Comparison of ENCODE assay signal across 7 mouse cellular contexts in the genomic region with DNA sequence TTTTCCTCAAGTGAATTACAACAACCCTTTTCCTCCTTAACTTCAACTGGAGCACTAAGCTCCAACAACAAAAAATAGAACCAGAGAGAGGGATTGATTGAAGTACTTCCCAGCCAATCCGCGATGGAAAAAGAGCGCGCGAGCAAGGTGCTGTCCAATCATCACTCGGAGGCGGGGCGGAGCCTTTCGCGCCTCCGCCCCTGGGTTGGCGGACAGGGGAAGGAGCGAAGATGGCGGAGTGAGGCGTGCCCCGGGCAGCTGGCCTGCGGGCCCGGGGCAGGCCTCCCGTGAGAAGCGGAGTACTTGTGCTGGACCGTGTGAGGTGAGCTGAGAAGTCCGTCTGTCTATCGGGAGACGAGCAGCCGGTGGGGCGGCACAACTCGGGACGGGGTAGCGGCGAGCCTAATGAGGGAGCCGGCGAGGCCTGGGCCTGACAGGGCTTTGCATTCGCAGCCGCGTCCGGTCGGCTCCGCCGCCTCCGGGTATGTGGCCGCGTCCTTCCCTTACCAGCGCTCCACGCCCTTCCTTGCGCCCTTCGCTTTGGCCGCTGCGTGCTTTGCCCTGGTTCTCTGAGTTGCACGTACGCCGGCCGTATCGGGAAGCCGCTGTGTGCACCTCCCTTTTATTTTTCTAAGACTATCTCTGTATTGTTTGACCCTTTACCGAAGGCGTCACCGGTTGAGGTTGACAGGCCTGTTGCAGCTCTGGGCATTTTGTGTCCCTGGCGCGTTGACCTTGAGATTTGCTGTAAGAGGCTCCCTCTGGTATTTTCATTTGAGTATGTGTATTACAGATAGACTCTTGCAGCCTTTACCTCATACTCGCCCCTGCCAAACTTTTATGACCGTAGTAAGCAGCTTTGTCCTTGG. TPM values are rescaled to one million over a fixed set of nuclear protein-coding genes. Genes with fewer than 3 reads are reported as not detected.
DNase-seq lines count a peak whose midpoint lies in the region; ATAC-seq and TF ChIP-seq lines count a peak whose summit lies in the region.

No protein-coding gene starts in this region.

- WGBS in embryonic facial prominence, embryonic 10.5 days, result under 1% methylated on average over 61 of the region's 61 CpGs
- WGBS in intestine, postnatal 0 days, result under 1% methylated on average over 61 of the region's 61 CpGs
- under 1% methylated on average over 61 of the region's 61 CpGs for WGBS in midbrain, embryonic 12.5 days
- under 1% methylated on average over 61 of the region's 61 CpGs for WGBS in small intestine, adult 2 months

- peaks cover 13% of the 10 kb centered on the region for H3K4me1 ChIP-seq in embryonic facial prominence, embryonic 10.5 days
- 0 out of 2 replicates have a peak, but pooled peaks cover 2% of the 10 kb centered on the region for H3K4me1 ChIP-seq in intestine, postnatal 0 days (replicated peaks; ENCODE audit: control insufficient read depth, insufficient read depth, low read length)
- H3K4me1 ChIP-seq in midbrain, embryonic 12.5 days, result peaks cover 15% of the 10 kb centered on the region
- no peaks in the 10 kb centered on the region; the same call in 1 of the 2 replicates for H3K4me1 ChIP-seq in small intestine, adult 2 months (ENCODE audit: control insufficient read depth, insufficient read depth, insufficient read length, low read length)

- peak; percentile 93 for ATAC-seq in intestine, postnatal 0 days
- peak; percentile 98 for ATAC-seq in midbrain, embryonic 12.5 days (ENCODE audit: low FRiP score, low read depth)

- DNase-seq in adrenal gland, postnatal 10 days, result peak; percentile 98
- peak; percentile 96 for DNase-seq in embryonic facial prominence, embryonic 10.5 days (ENCODE audit: low spot score)
- peak; percentile 82 for DNase-seq in gonadal fat pad, adult 2 months (ENCODE audit: low read depth)
- DNase-seq in left cerebral cortex, postnatal 4 days, result peak; percentile 98

- TF ChIP-seq CTCF in intestine, postnatal 0 days (IDR thresholded peaks at IDR 0.05; ENCODE audit: low read depth), result peak; percentile 1; the same call in 1 of the 2 replicates
- TF ChIP-seq CTCF in small intestine, adult 2 months (IDR thresholded peaks at IDR 0.05; ENCODE audit: extremely low read depth, insufficient read length, insufficient replicate concordance, low read depth, low read length), result no peak

- H3K36me3 ChIP-seq in embryonic facial prominence, embryonic 10.5 days (replicated peaks), result peaks cover 43% of the 10 kb centered on the region
- peaks cover 27% of the 10 kb centered on the region for H3K36me3 ChIP-seq in intestine, postnatal 0 days (ENCODE audit: control insufficient read depth, insufficient read depth)
- H3K36me3 ChIP-seq in midbrain, embryonic 12.5 days, result peaks cover 36% of the 10 kb centered on the region
- peaks cover 26% of the 10 kb centered on the region for H3K36me3 ChIP-seq in small intestine, adult 2 months (ENCODE audit: control insufficient read depth, insufficient read depth, low read length)

- peak; percentile 92 for TF ChIP-seq POLR2A in small intestine, adult 2 months (IDR thresholded peaks at IDR 0.05; ENCODE audit: low read depth, low read length)

- no peaks in the 10 kb centered on the region for H3K9me3 ChIP-seq in embryonic facial prominence, embryonic 10.5 days
- H3K9me3 ChIP-seq in intestine, postnatal 0 days (ENCODE audit: control insufficient read depth), result no peaks in the 10 kb centered on the region
- H3K9me3 ChIP-seq in midbrain, embryonic 12.5 days, result no peaks in the 10 kb centered on the region

- intact Hi-C loops in left cerebral cortex, postnatal 4 days (cut with DNase I), result loop anchor here (5.0 kb wide), 1 partner anchor 47 kb away; the partner anchor contains the start of genes Chp1 and Exd1

- H3K27me3 ChIP-seq in embryonic facial prominence, embryonic 10.5 days (replicated peaks; ENCODE audit: low read depth, poor library complexity, severe bottlenecking), result no peaks in the 10 kb centered on the region
- H3K27me3 ChIP-seq in intestine, postnatal 0 days (replicated peaks; ENCODE audit: control insufficient read depth, insufficient read depth, low read length), result no peaks in the 10 kb centered on the region
- no peaks in the 10 kb centered on the region for H3K27me3 ChIP-seq in midbrain, embryonic 12.5 days
- H3K27me3 ChIP-seq in small intestine, adult 2 months (ENCODE audit: control insufficient read depth, insufficient read depth, low read length), result no peaks in the 10 kb centered on the region

- peak overlapping the region; percentile 98 for H3K4me3 ChIP-seq in embryonic facial prominence, embryonic 10.5 days
- H3K4me3 ChIP-seq in intestine, postnatal 0 days (ENCODE audit: low read depth, low read length), result peak overlapping the region; percentile 88
- peak overlapping the region; percentile 95 for H3K4me3 ChIP-seq in midbrain, embryonic 12.5 days
- H3K4me3 ChIP-seq in small intestine, adult 2 months (ENCODE audit: low read depth, low read length), result peak overlapping the region; percentile 75

- peak overlapping the region; percentile 64 for H3K4me2 ChIP-seq in intestine, postnatal 0 days (replicated peaks; ENCODE audit: low read depth)
- peak overlapping the region; percentile 70 for H3K4me2 ChIP-seq in midbrain, embryonic 12.5 days (replicated peaks)

- peak overlapping the region; percentile 94 for H3K9ac ChIP-seq in intestine, postnatal 0 days (ENCODE audit: low read depth, low read length)
- H3K9ac ChIP-seq in midbrain, embryonic 12.5 days (replicated peaks), result peak overlapping the region; percentile 93

- H3K27ac ChIP-seq in embryonic facial prominence, embryonic 10.5 days (replicated peaks), result peak overlapping the region; percentile 94
- peak overlapping the region; percentile 94 for H3K27ac ChIP-seq in intestine, postnatal 0 days (ENCODE audit: low read depth, low read length)
- peak overlapping the region; percentile 84 for H3K27ac ChIP-seq in midbrain, embryonic 12.5 days (replicated peaks)
- peak overlapping the region; percentile 92 for H3K27ac ChIP-seq in small intestine, adult 2 months (ENCODE audit: insufficient read depth, low read depth, low read length)

RNA-seq across cellular contexts. Expression of gene Nusap1, which starts 23.8 kb away (rescaled TPM):
- 10 to 100 TPM; 13.2 to 14.5 TPM for total RNA-seq in adrenal gland, postnatal 10 days (2021)
- polyA plus RNA-seq in embryonic facial prominence, embryonic 10.5 days (2016; fragmentation: Nextera tagmentation; extraction: Ambion mirVana), result 74.6 and 76.1 TPM in 2 replicates
- 0.46 and 0.53 TPM in 2 replicates for polyA plus RNA-seq in gonadal fat pad, adult 2 months (2012; rRNA removed)
- polyA plus RNA-seq in intestine, postnatal 0 days (2015; fragmentation: Nextera tagmentation; extraction: Ambion mirVana), result 15.6 and 18.7 TPM in 2 replicates
- 1 to 10 TPM; 4.6 to 4.8 TPM for total RNA-seq in left cerebral cortex, postnatal 4 days (2021)
- 86.3 and 90.9 TPM in 2 replicates for polyA plus RNA-seq in midbrain, embryonic 12.5 days (2016; fragmentation: Nextera tagmentation; extraction: Ambion mirVana)
- polyA plus RNA-seq in small intestine, adult 2 months (2012; rRNA removed), result 0.23 and 0.75 TPM in 2 replicates

RNA-seq across cellular contexts. Expression of gene Oip5, which starts 23.9 kb away (rescaled TPM):
- total RNA-seq in adrenal gland, postnatal 10 days (2021), result 1 to 10 TPM; 5.8 to 6.1 TPM
- polyA plus RNA-seq in embryonic facial prominence, embryonic 10.5 days (2016; fragmentation: Nextera tagmentation; extraction: Ambion mirVana), result 40.9 and 42.5 TPM in 2 replicates
- polyA plus RNA-seq in gonadal fat pad, adult 2 months (2012; rRNA removed), result 2.2 and 2.6 TPM in 2 replicates
- 6.6 and 6.7 TPM in 2 replicates for polyA plus RNA-seq in intestine, postnatal 0 days (2015; fragmentation: Nextera tagmentation; extraction: Ambion mirVana)
- 1 to 10 TPM; 2.4 to 2.8 TPM for total RNA-seq in left cerebral cortex, postnatal 4 days (2021)
- 28.2 and 29.1 TPM in 2 replicates for polyA plus RNA-seq in midbrain, embryonic 12.5 days (2016; fragmentation: Nextera tagmentation; extraction: Ambion mirVana)
- 3.7 and 4.4 TPM in 2 replicates for polyA plus RNA-seq in small intestine, adult 2 months (2012; rRNA removed)

RNA-seq across cellular contexts. Expression of gene Chp1, which starts 46.9 kb away (rescaled TPM):
- total RNA-seq in adrenal gland, postnatal 10 days (2021), result 100 to 1,000 TPM; 192 to 233 TPM
- 53.3 and 53.6 TPM in 2 replicates for polyA plus RNA-seq in embryonic facial prominence, embryonic 10.5 days (2016; fragmentation: Nextera tagmentation; extraction: Ambion mirVana)
- polyA plus RNA-seq in gonadal fat pad, adult 2 months (2012; rRNA removed), result 198 and 297 TPM in 2 replicates
- 73.2 and 76.1 TPM in 2 replicates for polyA plus RNA-seq in intestine, postnatal 0 days (2015; fragmentation: Nextera tagmentation; extraction: Ambion mirVana)
- total RNA-seq in left cerebral cortex, postnatal 4 days (2021), result 10 to 100 TPM; 77.2 to 81.3 TPM
- polyA plus RNA-seq in midbrain, embryonic 12.5 days (2016; fragmentation: Nextera tagmentation; extraction: Ambion mirVana), result 58.0 and 61.7 TPM in 2 replicates
- 58.2 and 102 TPM in 2 replicates for polyA plus RNA-seq in small intestine, adult 2 months (2012; rRNA removed)

RNA-seq across cellular contexts. Expression of gene Exd1, which starts 46.9 kb away (rescaled TPM):
- 1 to 10 TPM in 1 of 2 experiments, under 1 TPM in 1; 0.79 to 1.1 TPM for total RNA-seq in adrenal gland, postnatal 10 days (2021)
- polyA plus RNA-seq in embryonic facial prominence, embryonic 10.5 days (2016; fragmentation: Nextera tagmentation; extraction: Ambion mirVana), result 0.65 and 0.68 TPM in 2 replicates
- polyA plus RNA-seq in gonadal fat pad, adult 2 months (2012; rRNA removed), result 2.1 and 2.9 TPM in 2 replicates
- polyA plus RNA-seq in intestine, postnatal 0 days (2015; fragmentation: Nextera tagmentation; extraction: Ambion mirVana), result 0.38 TPM in 2 replicates
- 1 to 10 TPM in 1 of 2 experiments, under 1 TPM in 1; 0.85 to 1.6 TPM for total RNA-seq in left cerebral cortex, postnatal 4 days (2021)
- 0.52 and 0.54 TPM in 2 replicates for polyA plus RNA-seq in midbrain, embryonic 12.5 days (2016; fragmentation: Nextera tagmentation; extraction: Ambion mirVana)
- polyA plus RNA-seq in small intestine, adult 2 months (2012; rRNA removed), result 0.09 and 0.10 TPM in 2 replicates

Comparison
In these comparisons a context has a peak if more than half of its experiments do, and no peak if none do; other contexts are left out.
1. Peak in every context shown above with its lines: DNase-seq, ATAC-seq, H3K4me3 ChIP-seq and H3K27ac ChIP-seq.